Mouse (Mus musculus) erythroblast, embryonic 14.5 days (primary cell): ENCODE data around the gene Pld4.

Source experiments
- GATA1 ChIP-seq: IDR thresholded peaks from 2 replicates; pipeline ENCODE4 v1.6.1; 2012; ENCODE audit warnings: low read length, inconsistent platforms, mixed read lengths
- TAL1 ChIP-seq: IDR thresholded peaks from 3 replicates; pipeline ENCODE4 v1.6.1; 2012; ENCODE audit warnings: low read length, inconsistent platforms, mixed read lengths

DNA sequence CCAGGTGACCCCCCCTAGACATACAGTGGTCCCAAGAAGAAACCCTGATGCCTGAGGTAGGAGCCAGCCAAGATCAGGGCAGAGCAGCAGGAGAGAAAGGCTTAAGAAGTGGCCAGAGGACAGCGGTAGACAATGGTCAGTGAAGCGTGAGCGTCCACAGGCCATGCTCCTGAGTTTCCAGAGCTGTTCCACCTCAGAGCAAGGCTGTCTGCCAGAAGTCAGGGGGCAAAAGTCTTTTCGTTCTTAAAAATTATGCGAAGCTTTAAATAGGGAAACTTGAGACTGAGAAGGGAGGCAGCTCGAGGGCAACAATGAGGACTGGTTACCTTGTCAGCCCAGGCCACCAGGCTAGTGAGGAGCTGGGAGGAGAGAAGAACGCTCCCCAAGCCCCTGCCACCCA is 52.9 kb downstream of the Pld4 start:
- no peak for TF ChIP-seq TAL1
- no peak for TF ChIP-seq GATA1
